Mouse (Mus musculus) fibroblast of lung, adult 2 months (primary cell): ENCODE measurements around the gene Rpl13a.

Source experiments
- DNase-seq: peaks from one replicate; pipeline ENCODE4 v3.0.0-alpha.2; 2011; ENCODE audit warnings: low read depth

Rpl13a gene

GRCm38 (mm10) chr7:45090251-45090977, 38.1 kb downstream of the Rpl13a start:
- DNase-seq: no peak

- no peak for DNase-seq
These were observed 40.0 kb downstream of the Rpl13a start for GRCm38 (mm10) chr7:45088597-45088996.

- no peak for DNase-seq
These were observed 42.5 kb downstream of the Rpl13a start for GRCm38 (mm10) chr7:45086084-45086483.

GRCm38 (mm10) chr7:45083300-45083890, 45.2 kb downstream of the Rpl13a start:
- DNase-seq: no peak

- peak; percentile 56 for DNase-seq
These were observed 45.9 kb downstream of the Rpl13a start for GRCm38 (mm10) chr7:45082401-45083299.

- no peak for DNase-seq
These were observed 47.5 kb downstream of the Rpl13a start for GRCm38 (mm10) chr7:45081016-45081415.

GRCm38 (mm10) chr7:45079856-45080255, 48.7 kb downstream of the Rpl13a start:
- DNase-seq: peak; percentile 67

GRCm38 (mm10) chr7:45078513-45078912, 50.0 kb downstream of the Rpl13a start:
- DNase-seq: no peak

- no peak for DNase-seq
These were observed 50.7 kb downstream of the Rpl13a start for GRCm38 (mm10) chr7:45077829-45078228.

GRCm38 (mm10) chr7:45077322-45077721, 51.2 kb downstream of the Rpl13a start:
- no peak for DNase-seq

GRCm38 (mm10) chr7:45076501-45076900, 52.1 kb downstream of the Rpl13a start:
- DNase-seq: no peak
